Mouse (Mus musculus) urinary bladder, postnatal 25 days (tissue): ENCODE measurements around the gene Boc.

Experiments used
- DNase-seq: peaks from one replicate; pipeline ENCODE4 v3.0.0; 2022; ENCODE audit warnings: low spot score

Boc gene

GRCm38 (mm10) chr16:44552726-44553125 is 6.0 kb downstream of the Boc start:
- no peak for DNase-seq

GRCm38 (mm10) chr16:44552036-44552435 is 6.7 kb downstream of the Boc start:
- DNase-seq: no peak

- no peak for DNase-seq
Measured at GRCm38 (mm10) chr16:44551491-44551890, 7.2 kb downstream of the Boc start.

- no peak for DNase-seq
Measured at GRCm38 (mm10) chr16:44550843-44551242, 7.9 kb downstream of the Boc start.

- DNase-seq: no peak
Measured at GRCm38 (mm10) chr16:44549867-44550679, 8.6 kb downstream of the Boc start.

- DNase-seq: no peak
Measured at GRCm38 (mm10) chr16:44549381-44549780, 9.3 kb downstream of the Boc start.

- no peak for DNase-seq
Measured at GRCm38 (mm10) chr16:44547976-44548375, 10.7 kb downstream of the Boc start.

GRCm38 (mm10) chr16:44546831-44547230 is 11.9 kb downstream of the Boc start:
- no peak for DNase-seq

GRCm38 (mm10) chr16:44545939-44546338 is 12.8 kb downstream of the Boc start:
- DNase-seq: no peak

- DNase-seq: no peak
Measured at GRCm38 (mm10) chr16:44545153-44545552, 13.5 kb downstream of the Boc start.

- no peak for DNase-seq
Measured at GRCm38 (mm10) chr16:44543098-44543497, 15.6 kb downstream of the Boc start.

GRCm38 (mm10) chr16:44542029-44542690 is 16.5 kb downstream of the Boc start:
- DNase-seq: no peak

GRCm38 (mm10) chr16:44539611-44540010 is 19.1 kb downstream of the Boc start:
- no peak for DNase-seq

GRCm38 (mm10) chr16:44538401-44539395 is 20.0 kb downstream of the Boc start:
- no peak for DNase-seq

- DNase-seq: no peak
Measured at GRCm38 (mm10) chr16:44534122-44534521, 24.6 kb downstream of the Boc start.

- DNase-seq: no peak
Measured at GRCm38 (mm10) chr16:44533522-44533921, 25.2 kb downstream of the Boc start.

- DNase-seq: no peak
Measured at GRCm38 (mm10) chr16:44532851-44533250, 25.8 kb downstream of the Boc start.

GRCm38 (mm10) chr16:44531239-44531797 is 27.4 kb downstream of the Boc start:
- DNase-seq: no peak

GRCm38 (mm10) chr16:44530829-44531228 is 27.9 kb downstream of the Boc start:
- no peak for DNase-seq

- no peak for DNase-seq
Measured at GRCm38 (mm10) chr16:44530191-44530590, 28.5 kb downstream of the Boc start.

GRCm38 (mm10) chr16:44529691-44530090 is 29.0 kb downstream of the Boc start:
- DNase-seq: no peak

GRCm38 (mm10) chr16:44528955-44529354 is 29.7 kb downstream of the Boc start:
- no peak for DNase-seq
